ENCODE assay signal across 9 mouse cellular contexts in the genomic region with DNA sequence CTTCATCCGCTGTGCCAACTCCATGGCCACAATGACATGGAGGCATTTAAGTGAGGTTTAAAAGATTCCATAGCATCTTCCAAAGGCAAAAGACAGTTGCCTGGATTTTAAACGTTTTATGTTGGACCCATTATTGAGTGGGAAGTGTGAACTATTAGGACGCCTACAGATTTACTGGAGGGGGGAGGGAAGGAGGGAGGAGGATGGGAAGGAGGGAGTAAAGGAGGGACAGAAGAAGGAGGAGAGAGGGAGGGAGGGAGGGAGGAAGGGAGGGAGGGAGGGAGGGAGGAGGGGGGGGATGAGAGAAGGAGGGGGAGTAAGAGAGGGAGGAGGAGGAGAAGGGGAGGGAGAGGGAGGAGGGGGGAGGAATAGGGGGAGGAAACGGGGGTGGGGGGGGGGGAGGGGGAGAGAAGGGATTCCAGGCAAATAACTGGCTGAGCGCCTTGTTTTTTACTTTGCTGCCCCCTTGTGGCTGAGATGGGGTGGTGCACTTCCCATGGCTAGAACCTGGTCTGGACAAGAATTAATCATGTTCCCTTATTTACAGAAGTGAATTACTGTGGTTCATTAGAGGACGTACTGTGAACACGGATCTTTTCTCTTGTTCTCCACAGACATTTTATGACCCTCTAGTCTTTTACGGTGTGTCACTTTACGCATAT. TPM values are rescaled to one million over a fixed set of nuclear protein-coding genes. Genes with fewer than 3 reads are reported as not detected.
DNase-seq lines count a peak whose midpoint lies in the region; ATAC-seq lines count a peak whose summit lies in the region.
"Had no signal": no experiment of that assay in that cellular context is flagged by ENCODE, and none has a peak within 500 bp of the region (broad histone marks: within the 10 kb centered on the region; RNA-seq: fewer than 3 reads in every experiment).

No protein-coding gene starts in this region.

- no peaks in the 10 kb centered on the region for H3K4me1 ChIP-seq in forebrain, embryonic 14.5 days (ENCODE audit: control insufficient read depth, insufficient read depth, low read length)
- no peaks in the 10 kb centered on the region for H3K4me1 ChIP-seq in midbrain, embryonic 13.5 days (replicated peaks)
- H3K4me1 ChIP-seq: midbrain, embryonic 12.5 days had no signal

- no peak for ATAC-seq in CD4-positive, CD25-positive, alpha-beta regulatory T cell, adult 4 months
- peak; percentile 58 for ATAC-seq in forebrain, embryonic 14.5 days
- peak; percentile 20; the same call in 1 of the 2 replicates for ATAC-seq in midbrain, embryonic 13.5 days

- H3K9me3 ChIP-seq in forebrain, embryonic 14.5 days (replicated peaks; ENCODE audit: control insufficient read depth, low read length), result no peaks in the 10 kb centered on the region
- H3K9me3 ChIP-seq in midbrain, embryonic 13.5 days, result no peaks in the 10 kb centered on the region
- H3K9me3 ChIP-seq: midbrain, embryonic 12.5 days had no signal

- no peak overlapping the region for H3K4me3 ChIP-seq in forebrain, embryonic 14.5 days (ENCODE audit: low read depth, low read length)
- no peak overlapping the region for H3K4me3 ChIP-seq in midbrain, embryonic 13.5 days (replicated peaks)
- H3K4me3 ChIP-seq: midbrain, embryonic 12.5 days had no signal

- H3K27me3 ChIP-seq in forebrain, embryonic 14.5 days (replicated peaks; ENCODE audit: control insufficient read depth, insufficient read depth, low read length), result no peaks in the 10 kb centered on the region
- 0 out of 2 replicates have a peak, but pooled peaks cover 4% of the 10 kb centered on the region for H3K27me3 ChIP-seq in midbrain, embryonic 13.5 days

- no peak overlapping the region for H3K27ac ChIP-seq in forebrain, embryonic 14.5 days (ENCODE audit: low read depth, low read length)
- no peak overlapping the region for H3K27ac ChIP-seq in midbrain, embryonic 13.5 days
- H3K27ac ChIP-seq: midbrain, embryonic 12.5 days had no signal

- H3K9ac ChIP-seq in forebrain, embryonic 14.5 days (ENCODE audit: low read length), result no peak overlapping the region
- H3K9ac ChIP-seq in midbrain, embryonic 13.5 days (replicated peaks), result no peak overlapping the region
- H3K9ac ChIP-seq: midbrain, embryonic 12.5 days had no signal

- H3K36me3 ChIP-seq in forebrain, embryonic 14.5 days (ENCODE audit: control insufficient read depth, insufficient read depth, low read length), result no peaks in the 10 kb centered on the region
- no peaks in the 10 kb centered on the region for H3K36me3 ChIP-seq in midbrain, embryonic 13.5 days
- H3K36me3 ChIP-seq: midbrain, embryonic 12.5 days had no signal

- WGBS in forebrain, embryonic 14.5 days, result 19% methylated on average over 9 of the region's 9 CpGs
- WGBS in midbrain, embryonic 13.5 days, result 19% methylated on average over 9 of the region's 9 CpGs

- intact Hi-C loops in left cerebral cortex, postnatal 10 days (cut with DNase I), result loop anchor here (2.0 to 10.0 kb wide), 3 partner anchors 162 to 466 kb away; no protein-coding TSS in a partner anchor

- DNase-seq in CD4-positive, CD25-positive, alpha-beta regulatory T cell, adult 2 months (ENCODE audit: low read depth, low spot score), result peak; percentile 80
- DNase-seq in c-Kit-positive CD71-negative TER-119-negative erythroid progenitor cells, embryonic 14.5 days (ENCODE audit: low read depth), result peak; percentile 59
- peak; percentile 86 for DNase-seq in forebrain, embryonic 14.5 days (ENCODE audit: low spot score)
- peak; percentile 80 for DNase-seq in induced T-regulatory cell, adult 2 months (ENCODE audit: low read depth)
- DNase-seq in left cerebral cortex, postnatal 10 days (ENCODE audit: extremely low spot score in 1 of 2, low spot score in 2 of 2), result peak; percentile 70 to 72
- peak; percentile 44 for DNase-seq in skeletal muscle tissue, adult 2 months (ENCODE audit: low read depth, low spot score)

- H3K4me2 ChIP-seq in forebrain, embryonic 14.5 days (ENCODE audit: low read length), result no peak overlapping the region
- H3K4me2 ChIP-seq in midbrain, embryonic 13.5 days (replicated peaks), result no peak overlapping the region
- H3K4me2 ChIP-seq: midbrain, embryonic 12.5 days had no signal

RNA-seq across cellular contexts. Expression of a gene that starts 33.8 kb away (rescaled TPM):
- 10 to 100 TPM; 32.4 to 36.4 TPM for polyA plus RNA-seq in CD4-positive, CD25-positive, alpha-beta regulatory T cell, adult 4 months (2017; shearing (Covaris generic))
- 105 and 120 TPM in 2 replicates for polyA plus RNA-seq in forebrain, embryonic 14.5 days (2014; fragmentation: Nextera tagmentation; extraction: Ambion mirVana)
- 10 to 100 TPM; 74.4 TPM for total RNA-seq in left cerebral cortex, postnatal 10 days (2021)
- polyA plus RNA-seq in midbrain, embryonic 13.5 days (2015; fragmentation: Nextera tagmentation; extraction: Ambion mirVana), result 89.1 and 98.3 TPM in 2 replicates

RNA-seq across cellular contexts. Expression of a gene that starts 44.4 kb away (rescaled TPM):
- under 1 TPM in 1 of 2 experiments, not detected in 1; 0.95 TPM for polyA plus RNA-seq in CD4-positive, CD25-positive, alpha-beta regulatory T cell, adult 4 months (2017; shearing (Covaris generic))
- polyA plus RNA-seq in forebrain, embryonic 14.5 days (2014; fragmentation: Nextera tagmentation; extraction: Ambion mirVana), result 1.1 TPM in 2 replicates
- 1 to 10 TPM in 1 of 2 experiments, under 1 TPM in 1; 0.75 to 1.2 TPM for total RNA-seq in left cerebral cortex, postnatal 10 days (2021)
- polyA plus RNA-seq in midbrain, embryonic 13.5 days (2015; fragmentation: Nextera tagmentation; extraction: Ambion mirVana), result 1.2 and 1.5 TPM in 2 replicates
